Mouse (Mus musculus) lung, adult 2 months (tissue): ENCODE data around the gene Lonp1.

Source experiments
- CTCF ChIP-seq: fragments of 200-500 bp; IDR thresholded peaks from 2 replicates; pipeline ENCODE4 v1.5.1; 2011; ENCODE audit warnings: mild to moderate bottlenecking, low read length, control low read depth; ENCODE audit not compliant: insufficient read depth
- POLR2A ChIP-seq: fragments of 200-500 bp; IDR thresholded peaks from 2 replicates; pipeline ENCODE4 v1.6.1; 2011; ENCODE audit warnings: low read depth, mild to moderate bottlenecking, control low read depth, low read length, borderline replicate concordance; ENCODE audit errors: extremely low read depth

GRCm38 (mm10) chr17:56672941-56673646, 46.4 kb upstream of the Lonp1 start, which contains the start of gene Ranbp3:
- TF ChIP-seq CTCF, result no peak
- TF ChIP-seq POLR2A, result peak; percentile 92; the same call in 1 of the 2 replicates
